Comparison of ENCODE assay signal across 16 mouse cellular contexts in genomic region chr11:102265816-102266215, GRCm38 (mm10). TPM values are rescaled to one million over a fixed set of nuclear protein-coding genes. Genes with fewer than 3 reads are reported as not detected.
DNase-seq lines count a peak whose midpoint lies in the region; ATAC-seq lines count a peak whose summit lies in the region.
"Had no signal": no experiment of that assay in that cellular context is flagged by ENCODE, and none has a peak within 500 bp of the region (broad histone marks: within the 10 kb centered on the region; RNA-seq: fewer than 3 reads in every experiment).

No protein-coding gene starts in this region.

- peaks cover 14% of the 10 kb centered on the region for H3K36me3 ChIP-seq in limb, embryonic 11.5 days (ENCODE audit: control insufficient read depth, insufficient read depth, low read length)
- H3K36me3 ChIP-seq: neural tube, embryonic 15.5 days had no signal

- WGBS in limb, embryonic 11.5 days = 60% methylated on average over 14 of the region's 14 CpGs

- H3K9me3 ChIP-seq in limb, embryonic 11.5 days (ENCODE audit: control insufficient read depth, low read length) = no peaks in the 10 kb centered on the region
- H3K9me3 ChIP-seq: kidney, embryonic 15.5 days; liver, embryonic 12.5 days; lung, embryonic 15.5 days; neural tube, embryonic 15.5 days had no signal

- H3K9ac ChIP-seq in limb, embryonic 11.5 days (ENCODE audit: low read length) = peak overlapping the region; percentile 7; the same call in 1 of the 2 replicates
- H3K9ac ChIP-seq: kidney, embryonic 15.5 days; liver, embryonic 12.5 days; lung, embryonic 15.5 days; neural tube, embryonic 15.5 days had no signal

- no peak overlapping the region for H3K27ac ChIP-seq in limb, embryonic 11.5 days (replicated peaks; ENCODE audit: low read depth, low read length)
- H3K27ac ChIP-seq: kidney, embryonic 15.5 days; liver, embryonic 12.5 days; lung, embryonic 15.5 days; neural tube, embryonic 15.5 days; stomach, postnatal 0 days had no signal

- DNase-seq in left cerebral cortex, postnatal 4 days = peak; percentile 84
- no peak for DNase-seq in left cerebral cortex, adult 11 months (ENCODE audit: low spot score)
- DNase-seq in brain, adult 2 months (ENCODE audit: low read depth, low spot score) = peak; percentile 78
- peak; percentile 38 for DNase-seq in cerebellum, adult 8-10 months
- no peak for DNase-seq in limb, embryonic 11.5 days (ENCODE audit: low spot score)
- DNase-seq in ovary, postnatal 36 days (ENCODE audit: low spot score) = no peak
- DNase-seq: adrenal gland, postnatal 36 days; retina, postnatal 1 day; thymus, postnatal 14 days had no signal

- H3K4me2 ChIP-seq in limb, embryonic 11.5 days (ENCODE audit: low read depth, severe bottlenecking) = no peak overlapping the region
- H3K4me2 ChIP-seq: kidney, embryonic 15.5 days; liver, embryonic 12.5 days; lung, embryonic 15.5 days; neural tube, embryonic 15.5 days had no signal

- no peaks in the 10 kb centered on the region for H3K4me1 ChIP-seq in limb, embryonic 11.5 days (ENCODE audit: control insufficient read depth, insufficient read depth, low read length)

- H3K27me3 ChIP-seq in limb, embryonic 11.5 days (ENCODE audit: control insufficient read depth, insufficient read depth, low read length) = no peaks in the 10 kb centered on the region
- H3K27me3 ChIP-seq: kidney, embryonic 15.5 days; liver, embryonic 12.5 days; lung, embryonic 15.5 days; neural tube, embryonic 15.5 days had no signal

- intact Hi-C loops in left cerebral cortex, postnatal 4 days (cut with DNase I) = no loop called here

- no peak for ATAC-seq in limb, embryonic 11.5 days (ENCODE audit: insufficient number of reproducible peaks, low FRiP score, low TSS enrichment, low read depth)
- ATAC-seq in inflammation-experienced regulatory T-cells, adult 6 months = no peak
- ATAC-seq: CD4-positive, CD25-positive, alpha-beta regulatory T cell, adult 4 months; liver, embryonic 12.5 days had no signal

- no peak overlapping the region for H3K4me3 ChIP-seq in limb, embryonic 11.5 days (ENCODE audit: low read depth, low read length)
- H3K4me3 ChIP-seq: kidney, embryonic 15.5 days; liver, embryonic 12.5 days; lung, embryonic 15.5 days; neural tube, embryonic 15.5 days had no signal

RNA-seq across cellular contexts. Expression of gene Asb16, which starts 2.7 kb away (rescaled TPM):
- under 1 TPM; 0.91 to 0.98 TPM for total RNA-seq in left cerebral cortex, postnatal 4 days (2021)
- 0.13 and 0.33 TPM in 2 replicates for polyA plus RNA-seq in limb, embryonic 11.5 days (2014; fragmentation: Nextera tagmentation; extraction: Ambion mirVana)
- not detected for polyA plus RNA-seq in inflammation-experienced regulatory T-cells, adult 6 months (2017; shearing (Covaris generic))
- polyA plus RNA-seq: CD4-positive, CD25-positive, alpha-beta regulatory T cell, adult 4 months had no signal

RNA-seq across cellular contexts. Expression of gene BC030867, which starts 17.1 kb away (rescaled TPM):
- total RNA-seq in left cerebral cortex, postnatal 4 days (2021) = 1 to 10 TPM; 1.4 to 1.6 TPM
- polyA plus RNA-seq in limb, embryonic 11.5 days (2014; fragmentation: Nextera tagmentation; extraction: Ambion mirVana) = 26.9 and 27.8 TPM in 2 replicates
- polyA plus RNA-seq in inflammation-experienced regulatory T-cells, adult 6 months (2017; shearing (Covaris generic)) = 1 to 10 TPM in 2 of 3 experiments, under 1 TPM in 1; 0.95 to 7.0 (median 1.5) TPM

RNA-seq across cellular contexts. Expression of gene Tmub2, which starts 18.9 kb away (rescaled TPM):
- total RNA-seq in left cerebral cortex, postnatal 4 days (2021) = 10 to 100 TPM; 53.6 to 56.1 TPM
- polyA plus RNA-seq in limb, embryonic 11.5 days (2014; fragmentation: Nextera tagmentation; extraction: Ambion mirVana) = 46.7 and 51.5 TPM in 2 replicates
- polyA plus RNA-seq in inflammation-experienced regulatory T-cells, adult 6 months (2017; shearing (Covaris generic)) = 10 to 100 TPM; 43.1 to 61.2 (median 51.8) TPM

RNA-seq across cellular contexts. Expression of gene Atxn7l3, which starts 30.6 kb away (rescaled TPM):
- total RNA-seq in left cerebral cortex, postnatal 4 days (2021) = 100 to 1,000 TPM; 183 to 189 TPM
- 20.0 and 22.1 TPM in 2 replicates for polyA plus RNA-seq in limb, embryonic 11.5 days (2014; fragmentation: Nextera tagmentation; extraction: Ambion mirVana)
- polyA plus RNA-seq in inflammation-experienced regulatory T-cells, adult 6 months (2017; shearing (Covaris generic)) = 1 to 10 TPM; 6.5 to 8.0 (median 6.9) TPM

RNA-seq across cellular contexts. Expression of gene Hdac5, which starts 35.9 kb away (rescaled TPM):
- total RNA-seq in left cerebral cortex, postnatal 4 days (2021) = 100 to 1,000 TPM; 205 to 213 TPM
- polyA plus RNA-seq in limb, embryonic 11.5 days (2014; fragmentation: Nextera tagmentation; extraction: Ambion mirVana) = 21.3 and 24.0 TPM in 2 replicates
- 1 to 10 TPM; 6.8 to 8.2 (median 7.7) TPM for polyA plus RNA-seq in inflammation-experienced regulatory T-cells, adult 6 months (2017; shearing (Covaris generic))

Comparison
In these comparisons a context has a peak if more than half of its experiments do, and no peak if none do; other contexts are left out.
1. DNase-seq: peak in left cerebral cortex, postnatal 4 days (single experiment), brain, adult 2 months (single experiment) and cerebellum, adult 8-10 months (single experiment); none in left cerebral cortex, adult 11 months (single experiment), limb, embryonic 11.5 days (single experiment) and ovary, postnatal 36 days (single experiment).